Mouse (Mus musculus) MEL (cell line): ENCODE measurements at regions not wholly inside any gene's neighbourhood (a gene's known extent, or its start where the extent isn't known, plus 50 kb on each side); places are given as distances from the start of the nearest gene placed in this dataset.

Source experiments
- DNase-seq: peaks from one replicate; pipeline ENCODE4 v3.0.0; 2011; ENCODE audit warnings: low read depth, low spot score
- H3K27ac ChIP-seq: 2 replicates; pipeline ENCODE4 v1.5.1; 2012; ENCODE audit warnings: low read depth, mild to moderate bottlenecking, control low read depth, low read length, moderate library complexity; ENCODE audit not compliant: control insufficient read depth
- H3K27me3 ChIP-seq, 2 experiments: fragments of 150-350 bp in 1 of 2; sonication (generic) in 1 of 2; 2 replicates each; pipeline ENCODE4 v1.6.1; 2012; ENCODE audit warnings: low read length in 2 of 2, mild to moderate bottlenecking in 2 of 2, improper control_type of control experiment in 1 of 2, moderate library complexity in 1 of 2; ENCODE audit not compliant: insufficient read depth in 2 of 2, control insufficient read depth in 1 of 2
- H3K36me3 ChIP-seq, 2 experiments: 2 replicates each; pipeline ENCODE4 v1.6.1; 2012 to 2014; ENCODE audit warnings: low read length in 2 of 2, improper control_type of control experiment in 1 of 2, inconsistent platforms in 1 of 2, mild to moderate bottlenecking in 1 of 2; ENCODE audit not compliant: insufficient read depth in 2 of 2, control insufficient read depth in 1 of 2
- H3K4me1 ChIP-seq, 2 experiments: fragments of 150-350 bp in 1 of 2; sonication (generic) in 1 of 2; 2 replicates each; pipeline ENCODE4 v1.6.1; 2012; ENCODE audit warnings: low read length in 2 of 2, improper control_type of control experiment in 1 of 2, mild to moderate bottlenecking in 1 of 2; ENCODE audit not compliant: insufficient read depth in 2 of 2, control insufficient read depth in 1 of 2
- H3K4me3 ChIP-seq, 2 experiments: fragments of 150-350 bp in 1 of 2; sonication (generic) in 1 of 2; 2 replicates each; pipeline ENCODE4 v1.5.1; 2012; ENCODE audit warnings: low read depth in 2 of 2, low read length in 2 of 2, mild to moderate bottlenecking in 2 of 2, moderate library complexity in 2 of 2, control low read depth in 1 of 2, improper control_type of control experiment in 1 of 2; ENCODE audit not compliant: control insufficient read depth in 1 of 2, insufficient read depth in 1 of 2
- H3K79me2 ChIP-seq: 2 replicates; pipeline ENCODE4 v1.6.1; 2012; ENCODE audit warnings: mild to moderate bottlenecking, low read length, moderate library complexity; ENCODE audit not compliant: control insufficient read depth, poor library complexity, insufficient read depth
- H3K9ac ChIP-seq: 2 replicates; pipeline ENCODE4 v1.6.1; 2012; ENCODE audit warnings: low read depth, mild to moderate bottlenecking, control low read depth, low read length, moderate library complexity; ENCODE audit not compliant: control insufficient read depth, poor library complexity, severe bottlenecking
- H3K9me3 ChIP-seq: fragments of 150-350 bp; sonication (generic); replicated peaks from 2 replicates; pipeline ENCODE4 v1.6.1; 2012; ENCODE audit warnings: mild to moderate bottlenecking, low read length, improper control_type of control experiment, moderate library complexity; ENCODE audit not compliant: insufficient read depth
- CHD1 ChIP-seq: IDR thresholded peaks from 2 replicates; pipeline ENCODE4 v1.6.1; 2012; ENCODE audit warnings: low read depth, mild to moderate bottlenecking, inconsistent platforms, low read length, improper control_type of control experiment
- CHD2 ChIP-seq: IDR thresholded peaks from 2 replicates; pipeline ENCODE4 v1.6.1; 2011; ENCODE audit warnings: low read length, improper control_type of control experiment
- E2F4 ChIP-seq: IDR thresholded peaks from 2 replicates; pipeline ENCODE4 v1.6.1; 2011; ENCODE audit warnings: low read depth, low read length, improper control_type of control experiment, borderline replicate concordance
- ELF1 ChIP-seq: IDR thresholded peaks from 2 replicates; pipeline ENCODE4 v1.6.1; 2014; ENCODE audit warnings: low read depth, mild to moderate bottlenecking, inconsistent platforms, low read length, improper control_type of control experiment, moderate library complexity
- HCFC1 ChIP-seq: IDR thresholded peaks from 2 replicates; pipeline ENCODE4 v1.6.1; 2012; ENCODE audit warnings: low read depth, mild to moderate bottlenecking, inconsistent platforms, low read length, improper control_type of control experiment, moderate library complexity
- JUND ChIP-seq: IDR thresholded peaks from 2 replicates; pipeline ENCODE4 v1.6.1; 2011; ENCODE audit warnings: low read depth, mild to moderate bottlenecking, improper control_type of control experiment, low read length
- MAFK ChIP-seq: IDR thresholded peaks from 2 replicates; pipeline ENCODE4 v1.6.1; 2011; ENCODE audit warnings: low read depth, mild to moderate bottlenecking, low read length, improper control_type of control experiment, borderline replicate concordance
- MYC ChIP-seq: IDR thresholded peaks from 2 replicates; pipeline ENCODE4 v1.6.1; 2011; ENCODE audit warnings: low read depth, mild to moderate bottlenecking, low read length, improper control_type of control experiment, moderate library complexity
- NELFE ChIP-seq: IDR thresholded peaks from 2 replicates; pipeline ENCODE4 v1.6.1; 2011; ENCODE audit warnings: low read depth, low read length, improper control_type of control experiment
- NRF1 ChIP-seq: IDR thresholded peaks from 2 replicates; pipeline ENCODE4 v1.6.1; 2014; ENCODE audit warnings: low read depth, mild to moderate bottlenecking, inconsistent platforms, low read length, improper control_type of control experiment, moderate library complexity; ENCODE audit not compliant: poor library complexity, insufficient read depth, severe bottlenecking
- POLR2A ChIP-seq, 2 experiments: IDR thresholded peaks; 2 replicates each; pipeline ENCODE4 v1.6.1; 2011 to 2012; ENCODE audit warnings: low read length in 2 of 2, mild to moderate bottlenecking in 2 of 2, control low read depth in 1 of 2, improper control_type of control experiment in 1 of 2, low read depth in 1 of 2, moderate library complexity in 1 of 2; ENCODE audit not compliant: control insufficient read depth in 1 of 2, insufficient read depth in 1 of 2, poor library complexity in 1 of 2
- POLR2AphosphoS5 ChIP-seq: IDR thresholded peaks from 2 replicates; pipeline ENCODE4 v1.6.1; 2012; ENCODE audit warnings: low read depth, borderline replicate concordance, mild to moderate bottlenecking, inconsistent platforms, low read length, moderate library complexity, mixed read lengths
- RAD21 ChIP-seq: IDR thresholded peaks from 2 replicates; pipeline ENCODE4 v1.6.1; 2011; ENCODE audit warnings: mild to moderate bottlenecking, low read depth, low read length, improper control_type of control experiment
- SIN3A ChIP-seq: IDR thresholded peaks from 2 replicates; pipeline ENCODE4 v1.6.1; 2012; ENCODE audit warnings: low read length, improper control_type of control experiment, inconsistent platforms
- SMC3 ChIP-seq: IDR thresholded peaks from 2 replicates; pipeline ENCODE4 v1.6.1; 2011; ENCODE audit warnings: low read depth, low read length, improper control_type of control experiment
- TBP ChIP-seq: IDR thresholded peaks from 2 replicates; pipeline ENCODE4 v1.8.0; 2011; ENCODE audit warnings: low read depth, low read length, improper control_type of control experiment
- TCF12 ChIP-seq: IDR thresholded peaks from 2 replicates; pipeline ENCODE4 v1.6.1; 2014; ENCODE audit warnings: low read depth, mild to moderate bottlenecking, inconsistent platforms, low read length, improper control_type of control experiment, moderate library complexity
- UBTF ChIP-seq: IDR thresholded peaks from 2 replicates; pipeline ENCODE4 v1.6.1; 2012; ENCODE audit warnings: low read depth, mild to moderate bottlenecking, inconsistent platforms, low read length, improper control_type of control experiment, moderate library complexity, borderline replicate concordance; ENCODE audit not compliant: insufficient read depth
- USF1 ChIP-seq: IDR thresholded peaks from 2 replicates; pipeline ENCODE4 v1.6.1; 2014; ENCODE audit warnings: low read depth, mild to moderate bottlenecking, inconsistent platforms, low read length, improper control_type of control experiment, moderate library complexity
- ZNF384 ChIP-seq: IDR thresholded peaks from 2 replicates; pipeline ENCODE4 v1.6.1; 2012; ENCODE audit warnings: low read depth, mild to moderate bottlenecking, inconsistent platforms, low read length, improper control_type of control experiment

DNA sequence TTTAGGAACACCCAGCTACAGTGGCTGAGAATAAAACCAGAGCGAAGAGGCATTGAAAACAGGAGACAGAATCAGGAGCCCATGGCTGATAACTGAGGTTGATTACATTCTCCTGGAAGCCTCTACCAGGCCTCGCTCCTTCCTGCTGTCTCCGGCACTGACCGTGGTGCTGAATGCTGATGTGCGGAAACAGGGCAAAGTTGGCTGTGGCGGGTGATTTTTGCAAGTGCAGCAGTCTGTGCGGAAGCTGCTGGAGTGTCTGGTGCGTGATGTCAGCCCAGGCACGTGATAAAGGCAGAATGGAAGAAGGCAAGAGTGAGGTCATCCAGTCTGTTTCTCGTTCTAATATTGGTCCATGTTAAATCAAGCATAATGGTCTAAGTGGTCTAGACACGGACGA lies 153.8 kb upstream of the Podxl start:
- Histone ChIP-seq H3K36me3 (no peaks in the 10 kb centered on the region), H3K27me3 (no peaks in the 10 kb centered on the region), H3K4me3 (no peak overlapping the region), H3K79me2 (no peaks in the 10 kb centered on the region), H3K9me3 (no peaks in the 10 kb centered on the region), H3K9ac (no peak overlapping the region), H3K4me1 (no peaks in the 10 kb centered on the region), H3K27ac (no peak overlapping the region)
- peak; percentile 70 for DNase-seq
- no peak for TF ChIP-seq JUND
- no peak for TF ChIP-seq UBTF
- no peak for TF ChIP-seq POLR2A (IDR thresholded peaks at IDR 0.05; ENCODE audit: control insufficient read depth in 1 of 2, insufficient read depth in 1 of 2, low read depth in 1 of 2, low read length in 2 of 2, poor library complexity in 1 of 2)
- TF ChIP-seq SIN3A: peak; percentile 55; the same call in 1 of the 2 replicates
- no peak for TF ChIP-seq NELFE
- peak; percentile 40; the same call in 1 of the 2 replicates for TF ChIP-seq MAFK
- no peak for TF ChIP-seq RAD21

DNA sequence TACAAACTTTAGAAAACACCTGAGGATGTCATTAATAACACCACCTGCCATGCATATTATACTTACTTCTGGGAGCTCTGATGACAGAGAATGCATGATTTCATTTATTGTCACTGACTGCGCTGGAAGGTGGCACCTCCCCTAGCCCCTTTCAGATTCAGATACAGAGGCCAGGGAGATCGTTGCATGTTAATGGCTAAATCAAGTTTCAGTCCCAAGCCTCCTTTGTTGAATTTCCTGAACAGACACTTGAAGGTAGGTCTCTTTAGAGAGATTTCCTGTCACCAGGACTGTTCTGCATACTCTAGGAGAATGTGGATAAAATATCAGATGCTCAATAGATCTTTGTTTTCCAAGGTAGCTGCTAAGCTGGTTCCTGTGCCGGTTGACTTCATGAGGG lies 143.5 kb upstream of the Podxl start:
- Histone ChIP-seq H3K27ac (no peak overlapping the region), H3K36me3 (no peaks in the 10 kb centered on the region), H3K79me2 (no peaks in the 10 kb centered on the region), H3K27me3 (no peaks in the 10 kb centered on the region), H3K9ac (no peak overlapping the region), H3K9me3 (no peaks in the 10 kb centered on the region), H3K4me3 (no peak overlapping the region), H3K4me1 (no peaks in the 10 kb centered on the region)
- TF ChIP-seq HCFC1: no peak
- no peak for TF ChIP-seq MYC
- no peak for TF ChIP-seq ELF1
- TF ChIP-seq JUND: no peak
- no peak for TF ChIP-seq E2F4
- no peak for TF ChIP-seq TCF12
- no peak for TF ChIP-seq CHD1
- TF ChIP-seq UBTF: no peak
- TF ChIP-seq SMC3: no peak
- no peak for TF ChIP-seq POLR2A (IDR thresholded peaks at IDR 0.05; ENCODE audit: control insufficient read depth in 1 of 2, insufficient read depth in 1 of 2, low read depth in 1 of 2, low read length in 2 of 2, poor library complexity in 1 of 2)
- no peak for TF ChIP-seq MAFK
- no peak for TF ChIP-seq USF1
- no peak for TF ChIP-seq CHD2
- no peak for TF ChIP-seq TBP
- no peak for TF ChIP-seq ZNF384
- TF ChIP-seq POLR2AphosphoS5: no peak
- no peak for TF ChIP-seq NRF1
- DNase-seq: no peak
